In genomic region chr12:108433030-108433429, GRCm38 (mm10) we compare ENCODE assay signal across 10 mouse cellular contexts.
DNase-seq lines count a peak whose midpoint lies in the region; ATAC-seq and TF ChIP-seq lines count a peak whose summit lies in the region.
"Had no signal": no experiment of that assay in that cellular context is flagged by ENCODE, and none has a peak within 500 bp of the region (broad histone marks: within the 10 kb centered on the region; RNA-seq: fewer than 3 reads in every experiment).

No protein-coding gene starts in this region.

- H3K4me1 ChIP-seq in forebrain, embryonic 16.5 days (replicated peaks; ENCODE audit: control insufficient read depth, insufficient read depth, low read length), result peaks cover 43% of the 10 kb centered on the region
- peaks cover 33% of the 10 kb centered on the region for H3K4me1 ChIP-seq in midbrain, embryonic 16.5 days (ENCODE audit: control insufficient read depth, insufficient read depth, low read length)
- H3K4me1 ChIP-seq: liver, embryonic 13.5 days had no signal

- no peaks in the 10 kb centered on the region for H3K27me3 ChIP-seq in forebrain, embryonic 16.5 days (replicated peaks; ENCODE audit: control insufficient read depth, insufficient read depth, low read length)
- no peaks in the 10 kb centered on the region for H3K27me3 ChIP-seq in midbrain, embryonic 16.5 days (ENCODE audit: control insufficient read depth, insufficient read depth, low read depth, low read length)
- H3K27me3 ChIP-seq: intestine, embryonic 15.5 days; liver, embryonic 13.5 days had no signal

- peak overlapping the region; percentile 67 for H3K27ac ChIP-seq in forebrain, embryonic 16.5 days (ENCODE audit: low read length)
- peak overlapping the region; percentile 25; the same call in 1 of the 2 replicates for H3K27ac ChIP-seq in midbrain, embryonic 16.5 days (ENCODE audit: low read length)
- H3K27ac ChIP-seq: liver, embryonic 13.5 days had no signal

- no peaks in the 10 kb centered on the region for H3K36me3 ChIP-seq in forebrain, embryonic 16.5 days (ENCODE audit: control insufficient read depth, insufficient read depth)
- H3K36me3 ChIP-seq in midbrain, embryonic 16.5 days (ENCODE audit: control insufficient read depth, insufficient read depth, low read length), result no peaks in the 10 kb centered on the region
- H3K36me3 ChIP-seq: intestine, embryonic 15.5 days; liver, embryonic 13.5 days had no signal

- peak overlapping the region; percentile 20; the same call in 1 of the 2 replicates for H3K9ac ChIP-seq in forebrain, embryonic 16.5 days (replicated peaks; ENCODE audit: low read depth, low read length)
- no peak overlapping the region for H3K9ac ChIP-seq in midbrain, embryonic 16.5 days (ENCODE audit: low read depth, low read length)
- H3K9ac ChIP-seq: intestine, embryonic 15.5 days; liver, embryonic 13.5 days had no signal

- 45% methylated on average over 16 of the region's 16 CpGs for WGBS in forebrain, embryonic 16.5 days
- 48% methylated on average over 16 of the region's 16 CpGs for WGBS in midbrain, embryonic 16.5 days

- peak; percentile 88 for DNase-seq in heart, adult 11 months
- no peak for DNase-seq in heart, postnatal 25 days (ENCODE audit: low spot score)
- peak; percentile 82 for DNase-seq in brain, embryonic 14.5 days (ENCODE audit: low read depth)
- no peak for DNase-seq in layer of hippocampus, adult 11-12 months (ENCODE audit: low spot score)
- DNase-seq in heart, adult 8-10 months (ENCODE audit: low spot score), result no peak
- no peak for DNase-seq in liver
- DNase-seq: liver, embryonic 13.5 days had no signal

- TF ChIP-seq CTCF in brain, embryonic 14.5 days (IDR thresholded peaks at IDR 0.05; ENCODE audit: borderline replicate concordance, extremely low read depth, insufficient read depth, insufficient read length), result no peak

- no peak for TF ChIP-seq POLR2A in brain, embryonic 14.5 days (IDR thresholded peaks at IDR 0.05; ENCODE audit: borderline replicate concordance, extremely low read depth, insufficient read depth, insufficient read length, poor library complexity, severe bottlenecking)

- H3K9me3 ChIP-seq in forebrain, embryonic 16.5 days (ENCODE audit: control insufficient read depth, low read length), result no peaks in the 10 kb centered on the region
- H3K9me3 ChIP-seq in midbrain, embryonic 16.5 days (replicated peaks; ENCODE audit: control insufficient read depth, low read length, poor library complexity, severe bottlenecking), result no peaks in the 10 kb centered on the region
- H3K9me3 ChIP-seq: intestine, embryonic 15.5 days; liver, embryonic 13.5 days had no signal

- intact Hi-C loops in heart, postnatal 25 days (cut with DNase I), result no loop called here

- H3K4me3 ChIP-seq in forebrain, embryonic 16.5 days (replicated peaks; ENCODE audit: low read length), result no peak overlapping the region
- H3K4me3 ChIP-seq in midbrain, embryonic 16.5 days (ENCODE audit: low read depth, low read length), result no peak overlapping the region
- H3K4me3 ChIP-seq: intestine, embryonic 15.5 days; liver, embryonic 13.5 days had no signal

- peak; percentile 61 for ATAC-seq in forebrain, embryonic 16.5 days
- 0 out of 2 replicates have a peak, but pooled peaks have one; percentile 32 for ATAC-seq in midbrain, embryonic 16.5 days
- ATAC-seq: intestine, embryonic 15.5 days had no signal

- peak overlapping the region; percentile 29 for H3K4me2 ChIP-seq in forebrain, embryonic 16.5 days (ENCODE audit: low read length)
- peak overlapping the region; percentile 25; the same call in 1 of the 2 replicates for H3K4me2 ChIP-seq in midbrain, embryonic 16.5 days (ENCODE audit: low read length)
- H3K4me2 ChIP-seq: intestine, embryonic 15.5 days; liver, embryonic 13.5 days had no signal

Comparison
In these comparisons a context has a peak if more than half of its experiments do, and no peak if none do; other contexts are left out.
1. DNase-seq: peak in heart, adult 11 months (single experiment) and brain, embryonic 14.5 days (single experiment); none in heart, postnatal 25 days (single experiment), layer of hippocampus, adult 11-12 months (single experiment), heart, adult 8-10 months (single experiment) and liver (single experiment).